Mouse (Mus musculus): ENCODE results near the gene Ms4a4d.

Ms4a4d gene

GRCm38 (mm10) chr19:11574965-11575364 is 38.4 kb downstream of the Ms4a4d start:
- in situ Hi-C loops (cut with MboI) = no loop called here

GRCm38 (mm10) chr19:11589205-11589604 is 52.6 kb downstream of the Ms4a4d start:
- in situ Hi-C loops (cut with MboI) = no loop called here

GRCm38 (mm10) chr19:11589891-11590449 is 53.4 kb downstream of the Ms4a4d start:
- in situ Hi-C loops (cut with MboI) = no loop called here

GRCm38 (mm10) chr19:11601349-11601748 is 64.7 kb downstream of the Ms4a4d start:
- in situ Hi-C loops (cut with MboI) = loop anchor here (5.0 to 10.0 kb wide), 3 partner anchors 109 to 417 kb away; no protein-coding TSS in a partner anchor

GRCm38 (mm10) chr19:11602026-11602425 is 65.4 kb downstream of the Ms4a4d start:
- in situ Hi-C loops (cut with MboI) = loop anchor here (5.0 to 10.0 kb wide), 3 partner anchors 110 to 417 kb away; no protein-coding TSS in a partner anchor

GRCm38 (mm10) chr19:11604603-11605002 is 68.0 kb downstream of the Ms4a4d start, which contains the start of gene Ms4a6d:
Gene Ms4a6d, minus strand, starts transcription at chr19:11604849.
- in situ Hi-C loops (cut with MboI) = loop anchor here (5.0 to 10.0 kb wide), 4 partner anchors 112 to 420 kb away; no protein-coding TSS in a partner anchor

Measured in mature B cell (primary cell).